Mouse (Mus musculus): ENCODE measurements around the gene Imp4.

Imp4 gene

DNA sequence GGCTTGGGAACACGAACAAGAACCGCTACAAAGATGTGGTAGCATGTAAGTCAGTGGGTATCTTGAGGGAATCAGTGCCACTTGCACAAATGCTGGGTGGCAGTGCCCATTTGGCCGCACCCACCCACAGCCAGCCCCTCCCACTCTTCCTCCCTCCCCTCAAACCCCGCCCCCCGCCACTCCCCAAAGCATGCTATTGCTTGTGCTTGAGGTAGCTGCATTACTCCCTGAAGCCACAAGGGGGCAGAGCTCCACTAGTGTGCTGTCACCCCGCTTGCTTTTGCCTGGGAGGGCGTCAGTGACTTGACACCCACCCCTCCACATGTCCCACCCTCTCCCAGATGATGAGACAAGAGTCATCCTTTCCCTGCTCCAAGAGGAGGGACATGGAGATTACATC, 23.1 kb downstream of the Imp4 start:
- peak; percentile 62 for DNase-seq (ENCODE audit: low spot score)

- DNase-seq (ENCODE audit: low spot score) = no peak
Observed at GRCm38 (mm10) chr1:34464310-34464817, 24.7 kb downstream of the Imp4 start.

- DNase-seq (ENCODE audit: low spot score) = no peak
Observed at GRCm38 (mm10) chr1:34465445-34465844, 25.8 kb downstream of the Imp4 start.

DNA sequence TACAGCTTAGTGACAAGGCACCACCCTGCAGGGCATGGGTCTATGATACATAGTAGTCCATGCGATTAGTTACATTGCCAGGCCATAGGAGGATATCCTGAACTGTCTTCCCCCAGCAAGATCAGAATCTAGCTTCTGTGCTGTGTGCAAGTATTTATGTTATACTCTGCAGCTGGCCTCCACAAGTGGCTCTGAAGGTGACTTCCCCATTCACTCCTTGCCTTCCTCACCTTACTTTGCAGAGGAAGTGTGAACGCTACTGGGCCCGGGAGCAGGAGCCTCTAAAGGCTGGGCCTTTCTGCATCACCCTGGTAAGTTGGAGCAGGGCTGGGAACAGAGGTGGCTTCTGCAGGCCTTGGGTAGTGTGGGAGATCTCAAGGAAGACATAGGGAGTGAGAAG, 28.4 kb downstream of the Imp4 start:
- no peak for DNase-seq (ENCODE audit: low spot score)

- no peak for DNase-seq (ENCODE audit: low spot score)
Observed at GRCm38 (mm10) chr1:34468500-34468899, 28.8 kb downstream of the Imp4 start.

DNA sequence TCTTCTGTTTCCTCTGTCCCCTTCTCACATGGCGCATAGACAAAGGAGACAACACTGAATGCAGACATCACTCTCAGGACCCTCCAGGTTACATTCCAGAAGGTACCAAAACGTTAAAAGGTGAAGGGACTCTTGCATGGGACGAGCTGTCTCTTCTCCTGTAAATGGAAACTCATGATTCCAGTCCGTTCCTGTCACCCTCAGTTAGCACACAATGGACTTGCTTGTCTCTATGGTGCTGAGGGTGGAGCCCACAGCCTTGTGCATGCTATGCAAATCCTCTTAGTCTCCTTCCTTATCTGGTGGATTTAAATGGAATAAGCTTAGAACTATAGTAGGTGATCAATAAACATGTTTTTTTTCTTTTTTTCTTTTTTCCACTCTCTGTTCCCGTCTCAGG, 30.1 kb downstream of the Imp4 start:
- DNase-seq (ENCODE audit: low spot score) = no peak

DNA sequence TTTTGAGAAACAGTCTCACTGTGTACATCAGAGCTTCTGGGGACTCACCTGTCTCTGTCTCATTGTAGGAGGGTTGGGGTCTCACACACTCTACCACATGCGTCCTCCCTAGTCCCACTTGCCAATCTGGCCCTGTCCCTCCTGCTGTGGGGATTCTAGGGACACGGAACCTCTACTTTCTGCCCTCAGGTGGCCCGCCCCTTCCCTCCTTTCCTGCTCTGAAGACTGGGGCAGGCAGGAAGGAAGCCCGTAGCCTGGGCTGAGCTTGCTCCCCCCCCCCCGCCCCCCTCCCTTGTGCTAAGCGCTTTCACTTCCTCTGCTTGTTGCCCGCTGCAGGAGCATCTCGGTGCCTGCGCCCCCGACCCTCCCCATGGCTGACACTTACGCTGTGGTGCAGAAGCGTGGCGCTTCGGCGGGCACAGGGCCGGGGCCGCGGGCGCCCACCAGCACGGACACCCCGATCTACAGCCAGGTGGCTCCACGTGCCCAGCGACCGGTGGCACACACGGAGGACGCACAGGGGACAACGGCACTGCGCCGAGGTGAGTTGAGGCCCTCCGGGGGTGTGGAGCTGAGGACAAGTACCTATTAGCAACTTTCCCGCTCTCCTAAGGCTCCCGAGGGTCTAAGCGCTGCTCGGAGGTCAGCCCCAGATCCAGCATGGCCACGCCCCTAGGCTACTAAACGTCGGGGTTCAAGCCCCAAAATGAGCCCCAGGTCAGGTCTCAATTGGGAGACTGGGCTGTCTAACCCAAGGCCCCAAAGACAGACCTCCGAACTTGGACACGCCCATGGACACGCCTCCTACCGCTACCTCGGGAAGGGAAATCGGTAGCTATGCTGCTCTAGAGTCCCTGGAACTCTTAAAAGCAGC, 33.0 kb downstream of the Imp4 start:
- DNase-seq (ENCODE audit: low spot score) = no peak

DNA sequence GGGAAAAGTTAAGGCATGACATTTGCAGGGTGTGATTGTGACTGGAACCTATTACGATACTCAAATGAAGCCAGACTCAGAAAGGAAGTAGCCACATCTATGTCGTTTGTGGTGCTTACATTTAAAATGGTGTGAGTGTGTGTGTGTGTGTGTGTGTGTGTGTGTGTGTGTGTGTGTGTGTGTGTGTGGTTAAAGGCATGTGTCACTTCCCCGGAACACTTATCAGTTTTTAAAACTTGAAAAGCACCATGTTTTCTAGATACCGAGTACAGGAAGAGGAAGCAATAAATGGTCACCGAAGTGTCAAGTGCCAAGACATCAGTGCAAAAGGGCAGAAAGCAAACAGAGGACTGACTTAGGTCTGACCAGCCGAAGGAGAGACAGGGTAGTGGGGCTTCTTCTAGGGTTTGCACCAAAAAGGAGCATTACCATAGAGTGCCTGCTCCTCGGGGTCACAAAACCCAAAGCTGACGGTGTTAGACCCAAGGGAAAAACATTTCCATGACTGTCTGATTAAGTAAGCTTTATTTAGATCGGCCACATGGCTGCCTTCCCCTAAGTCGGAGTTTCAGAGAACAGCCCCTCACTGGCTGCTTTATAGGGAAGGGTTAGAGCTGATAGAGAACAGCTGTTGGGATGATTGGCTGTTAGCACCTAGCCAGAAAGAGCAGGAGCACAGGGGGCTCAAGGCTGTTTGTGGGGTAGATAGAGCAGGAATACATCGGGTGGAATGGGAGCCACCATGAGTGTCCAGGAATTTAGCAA, 39.4 kb downstream of the Imp4 start:
- DNase-seq (ENCODE audit: low spot score) = no peak

- no peak for DNase-seq (ENCODE audit: low spot score)
Observed at GRCm38 (mm10) chr1:34480801-34481200, 41.1 kb downstream of the Imp4 start.

- no peak for DNase-seq (ENCODE audit: low spot score)
Observed at GRCm38 (mm10) chr1:34481920-34482669, 42.4 kb downstream of the Imp4 start.

- DNase-seq (ENCODE audit: low spot score) = no peak
Observed at GRCm38 (mm10) chr1:34484470-34484869, 44.8 kb downstream of the Imp4 start.

GRCm38 (mm10) chr1:34485461-34486188, 46.0 kb downstream of the Imp4 start:
- no peak for DNase-seq (ENCODE audit: low spot score)

GRCm38 (mm10) chr1:34487383-34487782, 47.7 kb downstream of the Imp4 start:
- no peak for DNase-seq (ENCODE audit: low spot score)

DNA sequence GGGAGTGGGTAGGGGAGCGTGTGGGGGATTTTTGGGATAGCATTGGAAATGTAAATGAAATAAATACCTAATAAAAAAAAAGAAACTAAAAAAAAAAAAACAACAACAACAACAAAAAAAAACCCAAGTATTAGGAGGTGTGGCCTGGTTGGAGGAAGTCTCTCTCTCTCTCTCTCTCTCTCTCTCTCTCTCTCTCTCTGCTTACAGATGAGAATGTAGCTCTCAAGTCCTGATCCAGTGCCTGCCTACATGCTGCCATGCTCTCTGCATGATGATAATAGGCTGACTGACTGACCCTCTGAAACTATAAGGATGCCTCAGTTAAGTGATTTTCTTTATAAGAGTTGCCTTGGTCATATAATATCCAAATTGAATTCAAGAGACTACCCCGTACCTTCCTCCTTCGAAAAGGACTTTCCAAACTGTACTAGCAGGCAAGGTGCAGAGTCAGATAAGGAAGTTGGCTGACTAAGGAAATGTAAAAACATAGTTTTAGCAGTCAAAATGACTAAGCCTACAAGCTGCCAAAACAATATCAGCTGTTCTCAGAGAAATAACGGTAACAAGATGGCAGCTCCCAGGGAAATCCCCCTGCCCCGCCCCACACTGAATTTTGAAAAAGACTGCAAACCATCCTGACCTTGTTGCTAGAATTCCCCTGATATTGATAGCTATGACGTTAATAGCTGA, 50.3 kb downstream of the Imp4 start:
- no peak for DNase-seq (ENCODE audit: low spot score)

- no peak for DNase-seq (ENCODE audit: low spot score)
Observed at GRCm38 (mm10) chr1:34491480-34491879, 51.8 kb downstream of the Imp4 start.

All from testis, postnatal 14 days (tissue).